Mouse (Mus musculus): ENCODE data around the gene Irf8.
"Not testable (repeated sequence)": the region's sequence is repeated elsewhere in the genome, so short reads cannot be mapped to it uniquely, and the experiment has no call there.

Gene Irf8

GRCm38 (mm10) chr8:120795944-120796635 is 59.9 kb downstream of the Irf8 start:
- in situ Hi-C loops (cut with MboI, MseI), result loop anchor here (10.0 kb wide), 1 partner anchor 1431 kb away; no protein-coding TSS in a partner anchor

DNA sequence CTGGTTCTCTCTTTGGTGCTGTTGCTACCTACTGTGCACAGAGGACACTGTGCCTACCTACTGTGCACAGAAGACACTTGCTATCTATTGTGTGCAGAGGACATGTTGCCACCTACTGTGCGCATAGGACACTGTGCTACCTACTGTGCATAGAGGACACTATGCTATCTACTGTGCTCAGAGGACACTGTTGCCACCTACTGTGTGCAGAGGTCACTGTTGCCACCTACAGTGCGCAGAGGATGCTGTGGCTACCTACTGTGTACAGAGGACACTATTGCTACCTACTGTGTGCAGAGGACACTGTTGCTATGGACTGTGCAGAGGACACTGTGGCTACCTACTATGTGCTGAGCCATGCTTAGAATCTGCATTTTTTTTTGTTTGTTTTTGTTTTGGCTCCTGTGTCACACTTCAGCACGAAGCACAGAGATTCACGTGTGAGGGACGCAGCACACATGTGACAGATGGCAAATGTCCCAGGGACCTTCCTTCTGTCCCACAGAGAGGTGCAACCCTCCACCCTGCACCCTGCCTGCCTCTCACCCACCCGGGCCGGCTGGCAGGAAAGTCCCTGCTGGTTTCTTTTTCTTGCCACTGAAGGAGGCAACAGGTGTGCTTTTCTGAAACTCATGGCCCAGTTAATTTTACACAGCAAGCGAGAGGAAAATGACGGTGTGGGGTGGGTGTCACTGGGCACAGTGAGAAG is 61.0 kb downstream of the Irf8 start:
- in situ Hi-C loops (cut with MboI, MseI), result loop anchor here (10.0 kb wide), 1 partner anchor 1432 kb away; no protein-coding TSS in a partner anchor

GRCm38 (mm10) chr8:120800308-120800865 is 64.2 kb downstream of the Irf8 start:
- in situ Hi-C loops (cut with MboI, MseI), result no loop called here

- in situ Hi-C loops (cut with MboI, MseI), result not testable (repeated sequence)
These were observed 67.7 kb downstream of the Irf8 start for GRCm38 (mm10) chr8:120803661-120804375.

- in situ Hi-C loops (cut with MboI, MseI), result no loop called here
These were observed 68.6 kb downstream of the Irf8 start for GRCm38 (mm10) chr8:120804741-120805140.

Data from regulatory T cell (primary cell).